Mouse (Mus musculus) embryo, embryonic 10.5 days (tissue): ENCODE data around the gene 5430419D17Rik.
A peak's percentile ranks its signal among the peaks of the same experiment; 100 is the strongest.

Experiments used
- DNase-seq: peaks from one replicate; pipeline ENCODE4 v3.0.0-alpha.2; 2015; ENCODE audit warnings: low spot score

The 5430419D17Rik gene

GRCm38 (mm10) chr7:131174121-131174520 is at the start of gene 5430419D17Rik:
5430419D17Rik (plus strand) TSS chr7:131174402.
- DNase-seq = no peak

DNA sequence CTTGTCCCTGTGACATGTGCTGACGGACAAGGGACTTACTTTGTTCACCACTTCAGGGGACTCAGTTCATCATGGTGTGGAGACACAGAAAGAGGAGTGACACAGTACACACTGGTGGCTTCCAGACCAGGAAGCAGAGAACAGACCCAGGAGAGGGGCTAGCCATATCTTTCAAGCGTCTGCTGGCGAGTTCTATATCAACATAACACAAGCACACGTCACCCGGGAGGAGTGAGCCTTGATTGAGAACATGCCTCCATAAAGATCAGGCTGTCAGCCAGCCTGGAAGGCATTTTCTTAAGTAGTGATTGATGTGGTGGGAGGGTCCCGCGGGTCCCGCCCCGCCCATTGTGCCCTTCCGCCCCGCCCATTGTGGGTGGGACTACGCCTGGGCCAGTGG is 44.2 kb upstream of the 5430419D17Rik start:
- peak; percentile 20 for DNase-seq

GRCm38 (mm10) chr7:131133181-131133580 is 41.0 kb upstream of the 5430419D17Rik start:
- no peak for DNase-seq

DNA sequence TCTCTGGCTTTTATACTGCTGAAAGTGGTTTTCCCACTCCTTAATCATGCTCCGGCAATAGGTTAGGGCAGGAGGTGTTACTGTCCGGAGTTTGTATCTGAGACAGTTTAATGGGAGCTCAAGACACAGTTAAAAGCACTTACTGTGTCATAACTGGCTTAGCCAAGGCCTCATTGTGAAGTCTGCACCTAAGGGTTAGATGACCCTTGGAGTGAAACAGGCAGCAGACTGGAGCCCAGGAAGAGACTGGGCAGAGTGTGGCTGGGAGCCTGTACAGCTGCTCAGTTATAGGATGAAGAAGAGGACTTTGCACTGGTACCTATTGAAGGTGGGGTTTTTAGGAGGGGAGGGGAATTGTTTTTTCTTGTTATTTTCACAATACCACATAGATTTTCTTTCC is 28.0 kb upstream of the 5430419D17Rik start, which contains the start of gene 4933402N03Rik:
4933402N03Rik (minus strand) TSS at position 101 of the 400 bp plus-strand sequence.
- no peak for DNase-seq

GRCm38 (mm10) chr7:131150179-131150578 is 24.0 kb upstream of the 5430419D17Rik start:
- no peak for DNase-seq

DNA sequence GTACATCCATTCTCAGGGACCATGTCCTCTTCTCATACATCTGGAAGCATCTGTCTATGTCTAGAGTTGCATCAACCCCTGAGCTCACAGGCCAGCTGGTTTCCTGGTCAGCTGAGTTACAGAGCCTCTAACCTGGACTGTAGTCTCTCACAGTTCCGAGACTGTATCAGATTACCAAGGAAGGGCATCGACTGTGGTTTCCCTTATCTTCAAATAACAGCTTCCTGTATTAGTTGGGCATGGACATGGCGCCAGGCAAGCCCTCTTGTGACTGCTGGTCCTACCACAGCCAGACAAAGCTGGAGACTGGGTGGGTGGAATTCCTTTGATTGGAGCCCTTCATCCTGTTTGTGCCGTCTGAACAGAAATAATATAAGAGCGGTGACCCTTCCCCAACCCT is 21.2 kb upstream of the 5430419D17Rik start:
- no peak for DNase-seq

DNA sequence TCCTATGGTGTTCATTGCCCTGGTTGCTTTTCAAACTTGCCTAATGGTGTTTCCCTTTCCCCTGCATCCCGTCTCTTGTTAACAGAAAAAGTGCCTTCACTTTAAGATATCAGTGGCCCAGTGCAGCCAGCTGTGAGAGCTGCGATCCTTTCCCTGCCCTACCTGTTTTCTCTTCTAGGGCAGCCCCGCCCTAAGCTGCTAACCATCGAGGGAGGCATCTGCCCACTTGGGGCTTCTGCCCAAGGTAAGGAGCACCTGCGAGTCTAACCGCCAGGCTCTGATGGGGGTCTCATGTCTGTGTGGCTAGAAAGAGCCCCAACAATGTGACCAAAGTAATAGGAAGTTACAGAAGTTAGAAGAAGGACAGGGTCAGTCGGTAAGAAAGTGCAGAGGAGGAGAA is 12.0 kb upstream of the 5430419D17Rik start:
- DNase-seq = no peak

GRCm38 (mm10) chr7:131167771-131168170 is 6.4 kb upstream of the 5430419D17Rik start:
- no peak for DNase-seq

DNA sequence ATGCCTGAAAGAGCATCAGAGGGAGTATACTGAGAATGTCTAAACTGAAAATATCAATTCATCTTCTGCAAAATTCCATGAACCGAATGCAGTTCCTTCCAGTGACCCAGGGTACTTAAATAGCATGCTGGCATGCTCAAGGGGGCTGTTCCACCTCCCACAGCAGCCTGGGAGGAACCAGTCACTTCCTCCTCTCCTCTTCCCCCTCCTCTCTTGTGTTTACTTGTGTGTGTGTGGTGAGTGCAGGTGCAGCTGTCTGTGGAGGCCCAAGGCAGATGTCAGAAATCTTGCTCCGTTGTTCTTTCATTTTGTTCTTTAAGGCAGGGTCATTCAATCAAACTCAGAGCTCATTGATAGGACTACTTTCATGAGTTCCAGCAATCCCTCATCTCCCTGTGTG is 5.1 kb upstream of the 5430419D17Rik start:
- DNase-seq = no peak

DNA sequence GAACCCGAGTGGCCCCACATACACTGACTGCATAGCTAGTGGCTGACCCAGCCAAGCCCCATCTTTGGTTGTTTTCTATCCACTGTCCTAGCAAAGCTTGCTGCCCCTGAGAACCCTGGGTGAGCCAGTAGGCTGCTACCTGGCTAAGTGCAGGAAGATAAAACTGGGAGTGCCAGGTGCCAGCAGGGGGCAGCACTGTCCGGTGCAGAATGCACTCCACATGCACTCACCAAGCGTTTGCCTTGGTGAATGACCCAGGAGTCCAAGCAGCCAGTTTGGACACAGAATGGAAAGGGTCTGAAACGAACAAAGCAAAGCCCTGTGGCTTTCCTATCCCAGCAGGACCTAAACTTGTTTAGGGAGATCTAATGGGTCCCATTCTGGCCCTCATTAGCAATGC is 8.5 kb downstream of the 5430419D17Rik start:
- peak; percentile 45 for DNase-seq

GRCm38 (mm10) chr7:131184339-131184738 is 10.1 kb downstream of the 5430419D17Rik start:
- DNase-seq = peak; percentile 5

- DNase-seq = no peak
Observed at GRCm38 (mm10) chr7:131187047-131187446, 12.8 kb downstream of the 5430419D17Rik start.

DNA sequence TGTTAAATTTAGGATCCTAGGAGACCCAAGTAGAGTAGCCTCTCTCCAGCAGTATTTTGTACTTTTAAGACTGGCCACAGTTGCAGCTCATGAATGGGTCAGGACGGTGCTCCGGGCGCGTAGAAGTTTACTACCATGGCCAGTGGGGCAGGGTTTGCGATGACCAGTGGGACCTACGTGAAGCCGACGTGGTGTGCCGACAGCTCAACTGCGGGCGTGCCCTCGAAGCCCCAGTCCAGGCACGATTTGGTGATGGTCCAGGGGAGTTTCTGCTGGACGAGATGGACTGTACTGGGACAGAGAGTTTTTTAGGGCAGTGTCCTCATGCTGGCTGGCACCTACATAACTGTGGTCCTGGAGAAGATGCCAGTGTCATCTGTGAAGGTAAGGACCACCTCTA is 13.8 kb downstream of the 5430419D17Rik start:
- DNase-seq = no peak

DNA sequence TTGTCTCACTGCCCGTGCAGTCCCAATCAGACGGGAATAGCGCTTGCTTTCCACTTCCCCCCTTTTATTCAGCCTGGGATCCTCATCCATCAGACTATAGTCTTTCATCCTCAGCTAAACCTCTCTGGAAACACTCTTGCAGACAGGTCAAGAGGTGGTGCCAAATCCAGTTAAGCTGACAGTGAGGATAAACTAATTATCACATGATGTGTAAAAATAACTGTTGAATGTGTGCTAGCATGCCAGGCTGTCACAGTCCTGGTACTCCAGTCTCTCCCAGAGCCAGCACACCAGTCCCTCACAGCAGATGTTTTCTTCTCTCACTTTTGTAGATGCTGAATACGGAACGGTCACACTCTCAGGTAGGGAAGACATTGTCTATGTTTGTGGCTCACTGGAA is 48.9 kb downstream of the 5430419D17Rik start:
- DNase-seq = no peak

DNA sequence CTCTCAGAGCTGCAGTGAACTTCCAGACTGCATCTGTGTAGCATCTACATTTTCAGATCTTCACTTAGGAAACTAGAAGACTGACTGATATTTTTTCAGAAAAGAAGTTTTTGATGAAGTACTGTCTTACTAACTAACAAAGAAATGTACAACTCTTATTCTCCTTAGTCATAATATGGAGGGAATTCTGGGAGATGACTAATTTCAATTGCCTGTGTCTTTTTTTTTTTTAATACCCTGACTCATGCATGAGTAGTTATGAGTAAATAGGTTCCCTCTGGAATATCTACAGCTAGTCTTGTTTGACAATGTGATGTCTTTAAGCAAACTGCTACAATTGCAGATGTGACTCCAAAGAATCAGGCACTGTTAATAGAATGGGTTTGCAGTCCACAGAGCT is 61.9 kb downstream of the 5430419D17Rik start:
- no peak for DNase-seq

GRCm38 (mm10) chr7:131244993-131245392 is 70.8 kb downstream of the 5430419D17Rik start:
- peak; percentile 60 for DNase-seq

- no peak for DNase-seq
Observed at GRCm38 (mm10) chr7:131256841-131257240, 82.6 kb downstream of the 5430419D17Rik start.

DNA sequence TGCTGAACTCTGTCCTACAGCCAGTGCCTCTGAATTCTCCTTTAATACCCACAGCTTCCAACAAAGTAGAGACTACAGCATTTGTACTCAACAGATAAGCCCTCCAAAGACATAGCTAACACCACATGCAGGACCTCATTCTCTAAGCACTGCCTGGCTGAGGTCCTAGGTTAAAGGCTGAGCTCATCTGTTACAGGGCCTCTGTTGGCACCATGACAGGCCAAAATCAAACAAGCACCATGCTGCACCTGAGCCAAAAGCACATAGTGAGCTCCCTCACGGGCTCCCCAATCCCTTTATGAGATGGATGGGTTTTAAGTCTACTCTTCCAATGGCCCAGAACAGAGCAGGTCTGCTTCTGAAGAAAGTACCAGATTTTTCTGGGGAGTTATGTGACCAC is 83.1 kb downstream of the 5430419D17Rik start:
- no peak for DNase-seq

DNA sequence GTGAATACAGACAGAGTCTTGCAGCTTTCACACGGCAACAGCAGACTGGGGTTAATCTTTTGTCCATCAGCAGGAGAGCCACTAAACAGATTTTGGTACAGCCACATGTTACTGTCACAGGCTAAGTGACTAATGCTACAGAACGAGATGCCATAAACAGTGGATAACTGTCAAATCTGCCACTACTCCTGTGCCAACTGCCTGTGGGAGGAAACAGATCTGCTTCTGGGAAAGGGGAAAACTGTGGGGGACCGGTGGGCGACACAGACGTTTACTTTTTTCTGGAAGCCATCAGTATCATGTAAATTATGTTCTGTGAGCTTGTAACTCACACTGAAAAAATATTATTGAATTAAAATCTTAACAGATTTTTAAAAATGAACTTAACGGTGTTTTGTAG is 86.7 kb downstream of the 5430419D17Rik start:
- DNase-seq = no peak

DNA sequence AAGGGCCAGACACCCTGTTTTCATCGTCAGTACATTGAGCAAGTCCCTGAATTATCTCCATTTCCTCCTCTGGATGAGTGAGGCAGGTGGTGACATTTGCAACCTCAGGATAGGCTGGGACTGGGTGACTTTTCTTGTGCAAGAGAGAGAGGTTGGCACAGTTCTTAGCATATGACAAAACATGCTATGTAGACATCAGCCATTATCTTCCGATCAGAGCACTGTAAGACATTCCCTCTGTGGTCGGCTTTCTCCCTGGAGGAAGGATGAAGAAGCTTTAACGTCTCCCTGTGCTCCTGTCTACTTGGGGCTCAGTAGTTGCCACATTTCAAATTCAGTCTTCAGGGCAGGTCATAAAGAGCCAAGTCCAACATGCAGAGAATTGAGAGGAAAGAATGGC is 90.0 kb downstream of the 5430419D17Rik start:
- DNase-seq = no peak

DNA sequence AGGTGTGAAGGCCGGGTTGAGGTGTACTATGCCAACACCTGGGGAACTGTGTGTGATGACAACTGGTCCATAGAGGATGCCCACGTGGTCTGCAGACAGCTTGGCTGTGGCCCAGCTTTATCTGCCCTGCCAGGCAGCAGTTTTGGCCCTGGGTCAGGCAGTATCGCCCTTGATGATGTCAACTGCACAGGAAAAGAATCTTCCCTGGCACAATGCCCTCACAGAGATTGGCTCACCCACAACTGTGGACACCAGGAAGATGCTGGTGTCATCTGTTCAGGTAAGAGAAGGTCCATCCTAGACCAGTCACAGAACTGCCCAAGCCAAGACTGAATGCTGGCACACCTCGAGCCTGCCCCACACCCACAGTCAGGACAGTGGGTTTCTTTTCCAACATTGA is 91.6 kb downstream of the 5430419D17Rik start:
- DNase-seq = no peak

- DNase-seq = peak; percentile 4
Observed at GRCm38 (mm10) chr7:131297151-131297550, 122.9 kb downstream of the 5430419D17Rik start.

DNA sequence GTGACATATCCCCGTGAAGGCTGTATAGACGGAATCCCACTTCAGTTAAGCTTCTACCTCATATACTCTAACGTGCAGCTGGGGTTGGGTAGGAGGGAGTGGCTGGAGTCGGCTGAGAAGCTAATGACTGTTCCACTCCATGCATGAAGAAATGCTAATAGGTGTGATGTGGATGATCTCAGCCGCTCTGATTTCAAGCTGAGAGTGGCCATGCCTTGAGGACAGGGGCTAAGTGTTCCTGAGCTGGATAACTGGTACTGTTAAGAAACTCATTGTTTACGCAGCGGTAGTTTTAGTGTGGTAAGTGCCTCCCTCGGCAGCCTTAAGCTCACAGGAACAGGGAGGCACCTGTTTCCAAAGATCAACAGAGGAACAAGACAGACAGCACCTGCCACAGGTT is 129.1 kb downstream of the 5430419D17Rik start:
- no peak for DNase-seq

GRCm38 (mm10) chr7:131306733-131307132 is 132.5 kb downstream of the 5430419D17Rik start:
- no peak for DNase-seq

GRCm38 (mm10) chr7:131314493-131314892 is 140.3 kb downstream of the 5430419D17Rik start:
- no peak for DNase-seq
